Mouse (Mus musculus) large intestine, adult 2 months (tissue): ENCODE measurements around the gene 4930415O20Rik. TPM values are rescaled to one million over a fixed set of nuclear protein-coding genes. Genes with fewer than 3 reads are reported as not detected.
A peak's percentile ranks its signal among the peaks of the same experiment; 100 is the strongest.
"Not testable (repeated sequence)": the region's sequence is repeated elsewhere in the genome, so short reads cannot be mapped to it uniquely, and the experiment has no call there.

Experiments used
- DNase-seq: peaks from one replicate; pipeline ENCODE4 v3.0.0-alpha.2; 2012; ENCODE audit warnings: low read depth, low spot score
- WGBS: fragments of 180-500 bp; shearing (Covaris S2); methylation state at CpG from one replicate; pipeline ENCODE4 v1.1.7; 2018; 5-methylcytosine and 5-hydroxymethylcytosine counted together
- polyA plus RNA-seq: library from polyadenylated mRNA; depleted of rRNA; stranded (reverse); fragments of >200 nt; gene quantifications from 2 replicates; pipeline ENCODE4 v1.2.3, GENCODE M21; 2012

Gene 4930415O20Rik
- polyA plus RNA-seq, 1 experiment = 4.5 TPM

DNA sequence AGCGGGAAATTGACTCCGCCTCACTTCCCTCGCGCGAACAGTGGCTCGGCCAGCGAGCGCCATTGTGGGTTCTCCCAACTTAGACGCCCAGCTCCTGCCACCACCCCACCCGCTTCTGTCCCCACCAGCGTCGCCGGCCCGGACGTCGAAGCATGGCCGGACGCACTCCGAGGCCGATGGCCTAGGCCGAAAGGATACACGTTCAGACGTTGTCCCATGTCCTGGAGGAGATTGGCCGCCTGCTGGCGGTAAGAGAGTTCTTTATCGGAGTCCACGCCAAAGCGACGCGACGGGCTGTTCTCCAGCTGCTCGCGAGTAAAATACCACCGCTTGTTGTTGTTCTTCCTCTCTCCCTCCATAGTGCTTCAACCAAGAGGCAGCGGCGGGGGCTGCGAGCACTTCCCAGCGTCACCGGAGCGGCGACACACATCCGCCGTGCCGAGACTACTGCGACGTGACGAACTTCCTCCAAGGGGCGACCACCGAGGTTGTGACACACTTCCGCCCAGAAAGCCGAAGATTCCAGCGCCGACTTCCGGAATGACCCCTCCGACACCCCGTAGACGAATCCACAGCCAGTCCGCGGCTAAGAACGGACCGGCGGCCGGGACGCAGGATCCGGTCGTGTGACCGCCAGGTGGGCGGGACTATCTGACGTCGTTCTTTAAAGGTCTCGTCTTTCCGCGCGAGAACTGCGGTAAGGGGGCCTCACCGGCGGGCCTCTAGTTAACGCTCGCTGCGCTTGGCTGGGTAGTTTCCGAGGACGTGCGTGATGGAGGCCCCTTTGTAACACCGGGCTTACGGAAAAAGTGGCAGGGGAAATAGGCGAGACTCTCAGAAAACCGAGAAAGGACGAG lies 3.3 kb upstream of the 4930415O20Rik start:
- under 1% methylated on average over 88 of the region's 88 CpGs for WGBS
- peak; percentile 88 for DNase-seq

DNA sequence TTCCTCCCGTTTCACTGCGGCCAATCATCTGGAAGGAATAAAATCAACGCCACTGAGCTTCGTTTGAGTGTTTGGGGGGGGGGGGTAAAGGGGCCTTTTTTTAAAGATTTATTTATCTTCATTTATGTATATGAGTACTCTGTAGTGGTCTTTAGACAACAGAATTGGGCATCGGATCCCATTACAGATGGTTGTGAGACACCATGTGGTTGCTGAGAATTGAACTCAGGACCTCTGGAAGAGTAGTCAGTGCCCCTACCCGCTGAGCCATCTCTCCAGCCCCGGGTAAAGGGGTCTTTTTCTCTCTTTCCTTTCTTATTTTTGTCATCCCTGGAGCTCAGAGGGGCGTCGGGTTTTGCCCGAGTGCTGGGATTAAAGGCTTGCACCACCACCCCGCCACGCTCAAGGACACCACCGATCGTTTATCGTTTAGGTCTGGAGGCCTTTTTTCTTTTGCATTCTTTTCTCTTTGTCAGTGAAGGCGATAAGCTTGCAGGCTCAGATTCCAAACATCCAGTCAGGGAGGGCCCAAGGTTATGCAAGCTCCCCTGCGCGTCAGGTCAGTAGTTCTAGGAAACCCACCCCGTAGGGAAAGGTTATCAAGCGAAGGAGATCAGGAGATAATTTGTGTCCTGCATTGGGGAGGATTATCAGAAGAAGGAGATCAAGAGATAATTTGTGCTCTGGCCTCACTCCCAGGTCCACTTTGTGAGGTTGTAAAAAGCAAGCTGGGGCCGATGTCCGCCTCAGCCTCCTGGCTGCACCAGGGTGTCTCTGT lies 2.4 kb upstream of the 4930415O20Rik start:
- no peak for DNase-seq
- 3% methylated on average over 22 of the region's 22 CpGs for WGBS

DNA sequence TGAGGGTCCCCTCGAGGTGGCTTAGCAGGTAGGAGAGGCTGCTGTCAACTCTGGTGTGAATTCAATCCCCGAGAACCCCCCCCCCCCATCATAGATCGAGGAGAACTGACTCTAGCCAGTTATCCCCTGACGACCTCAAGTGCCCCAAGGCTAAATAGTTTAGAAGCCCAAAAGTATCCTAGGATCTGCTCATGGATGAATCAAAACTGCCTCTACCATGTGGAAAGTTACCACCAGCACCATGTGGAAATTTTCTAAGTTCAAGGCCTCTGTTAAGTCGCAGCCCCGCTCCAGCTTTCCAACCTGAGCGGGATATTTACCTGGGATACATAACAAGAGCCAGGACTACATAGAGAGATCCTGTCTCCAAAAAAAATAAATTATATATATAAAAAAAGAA lies 1.6 kb upstream of the 4930415O20Rik start:
- 60% methylated on average over 7 of the region's 7 CpGs for WGBS
- DNase-seq = no peak

DNA sequence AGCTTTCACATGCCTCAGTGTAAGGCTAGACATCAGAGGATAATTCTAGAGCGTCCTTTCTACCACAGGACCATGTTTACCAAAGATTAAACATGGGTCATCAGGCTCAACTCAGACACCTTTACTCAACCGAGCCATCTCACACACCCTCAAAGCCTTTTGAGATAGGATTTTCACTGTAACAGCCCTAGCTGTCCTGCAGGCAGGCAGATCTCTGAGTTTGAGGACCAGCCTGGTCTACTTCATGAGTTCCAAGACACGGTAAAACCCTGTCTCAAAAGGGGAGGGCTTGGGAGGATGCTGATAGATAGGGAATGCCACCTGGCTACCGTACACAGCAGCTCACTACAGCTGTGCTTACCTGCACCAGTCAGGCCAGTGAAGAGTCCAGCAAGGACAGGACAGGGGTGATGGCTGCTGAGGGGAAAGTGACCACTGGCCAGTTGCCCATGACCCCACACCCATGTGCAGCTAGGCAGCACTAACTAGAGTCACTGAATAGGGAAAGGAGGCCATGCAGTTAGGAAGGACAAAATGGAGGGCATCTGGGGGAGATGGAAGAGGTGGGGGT lies 924 bp upstream of the 4930415O20Rik start:
- 65% methylated on average over 4 of the region's 4 CpGs for WGBS

DNA sequence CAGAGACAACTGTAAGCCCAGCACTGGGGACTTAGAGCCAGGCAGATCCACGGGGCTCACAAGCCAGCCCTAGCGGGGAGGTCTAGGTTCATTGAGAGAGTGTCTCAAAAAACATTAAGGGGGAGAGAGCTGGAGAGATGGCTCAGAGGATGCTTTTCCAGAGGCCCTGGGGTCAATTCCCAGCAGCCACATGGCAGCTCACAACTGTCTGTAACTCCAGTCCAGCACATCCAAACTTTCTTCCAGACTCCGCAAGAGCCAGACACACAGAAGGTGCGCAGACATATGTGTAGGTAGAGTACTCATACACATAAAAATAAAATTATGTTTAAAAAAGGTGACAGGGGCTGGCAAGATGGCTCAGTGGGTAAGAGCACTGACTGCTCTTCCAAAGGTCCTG lies 2.5 kb downstream of the 4930415O20Rik start:
- WGBS = 85% methylated on average over 4 of the region's 4 CpGs
- DNase-seq = no peak

More for the DNA sequence above, 924 bp upstream of the 4930415O20Rik start:
- DNase-seq = no peak

DNA sequence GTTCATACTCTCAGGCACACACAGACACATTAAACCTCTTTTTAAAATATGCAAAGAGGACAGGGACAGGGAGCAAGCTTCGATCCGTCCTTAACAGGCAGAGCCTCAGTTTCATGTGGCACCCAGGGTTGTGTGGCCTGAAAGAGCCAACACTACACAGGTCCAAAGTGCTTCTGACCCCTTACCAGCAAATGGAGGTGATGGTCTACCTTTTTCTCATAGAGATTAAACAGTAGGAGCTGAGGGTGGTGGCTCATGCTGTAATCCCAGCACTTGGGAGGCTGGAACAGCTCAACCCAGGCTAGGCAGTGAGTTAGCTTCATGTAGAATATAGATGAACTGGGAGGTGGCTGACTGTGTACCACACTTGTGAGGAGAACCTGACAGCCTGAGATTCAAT lies 8.5 kb downstream of the 4930415O20Rik start:
- WGBS = 94% methylated on average over 2 of the region's 2 CpGs
- no peak for DNase-seq

DNA sequence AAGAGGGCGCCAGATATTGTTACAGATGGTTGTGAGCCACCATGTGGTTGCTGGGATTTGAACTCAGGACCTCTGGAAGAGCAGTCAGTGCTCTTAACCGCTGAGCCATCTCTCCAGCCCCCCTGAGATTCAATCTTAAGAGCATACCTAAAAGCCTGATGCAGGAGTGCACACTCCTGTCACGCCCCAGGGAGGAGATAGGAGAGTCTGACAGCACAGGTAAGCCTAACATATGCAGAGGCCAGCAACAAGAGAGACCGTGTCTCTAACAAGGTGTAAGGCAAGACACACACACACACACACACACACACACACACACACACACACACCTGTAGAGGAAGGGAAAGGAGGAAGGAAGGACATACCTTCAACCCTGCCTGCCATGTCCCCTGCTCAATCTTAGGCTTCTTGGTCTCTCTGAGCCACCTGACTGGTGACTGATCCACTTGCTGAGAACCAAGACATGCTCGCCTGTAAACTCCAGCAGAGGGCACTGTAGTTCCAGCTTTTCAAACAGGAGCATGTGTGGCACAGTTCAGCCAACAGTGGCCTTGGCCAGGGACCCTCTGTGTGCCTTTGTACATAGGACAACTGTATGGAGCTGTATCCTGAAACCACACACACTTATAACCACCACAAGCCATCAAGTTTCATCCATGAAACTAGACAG lies 9.1 kb downstream of the 4930415O20Rik start:
- peak; percentile 82 for DNase-seq
- WGBS = 22% methylated on average over 4 of the region's 5 CpGs

DNA sequence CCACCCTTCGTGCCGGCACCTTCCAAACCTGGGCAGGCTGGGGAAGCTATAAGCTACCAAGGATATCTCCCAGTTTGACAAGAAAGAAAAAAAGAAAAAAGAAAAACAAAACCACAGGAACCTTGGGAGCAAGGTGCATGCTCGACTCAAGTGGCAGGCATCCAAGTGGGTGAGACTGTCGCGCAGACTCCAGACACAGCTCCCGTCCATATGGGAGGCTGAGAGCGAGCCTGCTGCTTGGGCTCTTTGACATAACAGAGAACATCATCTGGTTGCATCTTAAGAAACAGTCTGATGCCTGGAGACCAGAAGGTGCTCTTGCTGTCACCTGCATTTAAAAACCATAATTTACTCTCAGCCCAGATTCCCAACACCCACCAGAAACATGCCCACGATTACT lies 11.6 kb downstream of the 4930415O20Rik start:
- 28% methylated on average over 8 of the region's 8 CpGs for WGBS
- no peak for DNase-seq

DNA sequence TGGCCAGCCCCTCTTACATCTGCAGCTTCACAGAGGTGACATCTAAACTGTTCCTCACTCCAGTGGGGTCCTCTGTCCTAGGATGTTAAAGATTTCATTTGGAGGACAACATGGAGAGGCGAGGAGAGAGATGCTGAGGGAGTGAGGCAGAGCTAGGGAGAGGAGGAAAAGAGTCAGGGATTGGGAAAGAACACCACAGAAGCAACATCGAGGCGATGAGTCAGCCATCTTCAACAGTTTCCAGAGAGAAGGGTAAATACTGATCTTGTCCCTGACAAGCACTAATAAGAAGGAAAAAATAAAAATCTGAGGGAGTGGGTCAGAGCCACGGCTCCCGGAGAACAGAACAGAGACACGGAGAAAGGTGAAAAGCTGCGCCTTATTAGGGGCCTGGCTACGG lies 12.2 kb downstream of the 4930415O20Rik start:
- WGBS = 64% methylated on average over 8 of the region's 8 CpGs
- DNase-seq = no peak

DNA sequence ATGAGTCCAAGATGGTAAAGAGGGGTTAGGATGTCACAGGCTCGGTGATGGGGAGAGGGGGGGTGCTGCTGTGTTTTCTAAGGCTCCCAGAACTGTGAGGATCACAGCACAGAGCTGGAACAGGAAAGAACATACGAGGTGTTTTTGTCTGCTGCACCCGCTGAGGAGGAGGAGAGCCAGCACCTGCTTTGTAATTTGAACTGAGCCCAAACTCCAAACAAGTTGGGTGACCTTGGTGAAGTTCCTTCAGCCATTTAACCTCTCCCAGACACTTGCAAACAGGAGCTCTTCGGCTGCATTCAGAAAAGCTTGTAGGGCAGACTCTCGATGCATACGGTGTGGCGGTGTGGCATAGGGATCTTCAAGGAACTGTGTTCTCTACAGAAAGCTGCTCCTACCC lies 14.6 kb downstream of the 4930415O20Rik start:
- 28% methylated on average over 7 of the region's 7 CpGs for WGBS
- DNase-seq = no peak

DNA sequence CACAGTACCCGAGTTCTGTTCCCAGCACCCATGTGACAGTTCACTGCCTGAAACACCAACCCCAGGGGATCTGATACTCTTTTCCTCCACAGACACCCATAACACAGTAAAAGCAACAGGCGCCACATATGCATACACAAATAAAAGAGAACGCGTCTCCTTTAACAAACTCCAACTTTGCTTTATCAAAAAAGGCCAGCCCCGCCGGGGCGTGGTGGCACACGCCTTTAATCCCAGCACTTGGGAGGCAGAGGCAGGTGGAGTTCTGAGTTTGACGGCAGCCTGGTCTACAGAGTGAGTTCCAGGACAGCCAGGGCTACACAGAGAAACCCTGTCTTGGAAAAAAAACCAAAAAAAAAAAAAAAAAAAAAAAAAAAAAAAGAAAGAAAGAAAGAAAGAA lies 15.3 kb downstream of the 4930415O20Rik start:
- not testable (repeated sequence) for DNase-seq
- 31% methylated on average over 9 of the region's 9 CpGs for WGBS

DNA sequence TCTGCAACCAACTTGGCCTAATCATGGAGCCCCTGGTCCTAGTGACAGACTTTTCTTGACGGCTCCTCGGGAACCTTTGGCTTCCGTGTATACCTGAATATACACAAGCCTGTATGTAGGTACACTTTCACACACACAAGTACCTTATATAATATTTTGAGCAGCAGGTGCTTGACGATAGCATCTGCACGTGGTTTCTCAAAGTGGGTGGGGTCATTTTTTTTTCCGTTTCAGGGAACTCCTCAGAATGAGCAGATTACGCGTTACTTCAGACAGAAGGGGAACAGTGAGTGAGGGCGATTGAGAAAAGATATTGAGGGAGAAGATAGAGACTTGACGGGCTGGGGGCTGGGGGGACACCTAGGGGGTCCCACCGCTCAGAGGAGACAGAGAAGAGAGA lies 16.9 kb downstream of the 4930415O20Rik start:
- DNase-seq = no peak
- 44% methylated on average over 11 of the region's 11 CpGs for WGBS

DNA sequence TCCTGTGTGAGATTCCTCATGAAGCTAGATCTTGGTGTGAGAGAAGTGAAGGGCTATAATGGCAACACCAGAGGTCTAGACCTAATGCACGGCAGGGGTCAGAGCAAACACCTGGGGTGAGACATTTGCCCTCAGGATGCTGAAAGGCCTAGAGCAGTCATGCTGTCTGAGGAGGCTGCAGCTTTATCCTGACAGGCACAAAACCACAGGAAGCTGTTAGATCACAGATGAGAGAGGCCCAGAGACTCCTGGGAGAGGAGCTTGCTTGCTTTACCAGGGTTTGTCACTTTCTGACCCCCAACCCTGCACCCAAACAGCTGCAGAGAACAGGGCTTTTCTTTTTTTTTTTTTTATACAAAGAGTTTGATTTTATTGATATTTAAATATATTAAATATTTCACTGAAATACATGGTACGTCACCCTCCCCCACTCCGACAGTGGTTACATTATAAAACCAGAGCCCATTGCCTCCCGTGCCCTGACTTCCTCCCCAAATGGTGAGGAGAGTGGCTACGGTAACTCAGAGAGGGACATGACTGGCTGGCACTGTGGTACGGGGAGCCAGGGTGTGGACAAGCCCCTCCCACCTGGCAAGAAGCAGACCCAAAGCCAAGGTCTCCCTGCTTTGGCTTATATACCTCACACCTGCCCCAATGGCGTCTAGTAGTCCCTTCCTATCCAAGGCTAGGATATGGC lies 19.0 kb downstream of the 4930415O20Rik start:
- WGBS = 37% methylated on average over 7 of the region's 7 CpGs
- no peak for DNase-seq

DNA sequence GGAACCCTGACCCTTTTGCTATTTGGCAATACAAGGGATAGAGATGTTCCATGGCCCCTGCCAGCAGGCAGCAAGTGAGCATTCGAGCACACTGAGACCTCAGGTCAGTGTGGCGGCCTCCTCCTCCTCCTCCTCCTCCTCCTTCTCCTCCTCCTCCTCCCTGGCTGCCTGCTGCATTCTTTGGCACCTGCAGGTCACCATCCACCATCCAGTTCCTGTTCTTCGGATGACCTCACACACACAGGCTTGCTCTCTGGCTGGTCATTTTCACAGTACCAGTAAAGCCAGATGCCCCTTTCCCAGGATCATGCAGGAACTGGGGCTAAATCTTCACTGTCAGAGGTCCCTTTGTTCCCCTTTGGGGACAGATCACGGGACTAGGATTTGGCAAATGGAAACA lies 20.6 kb downstream of the 4930415O20Rik start:
- no peak for DNase-seq
- WGBS = 58% methylated on average over 4 of the region's 4 CpGs

DNA sequence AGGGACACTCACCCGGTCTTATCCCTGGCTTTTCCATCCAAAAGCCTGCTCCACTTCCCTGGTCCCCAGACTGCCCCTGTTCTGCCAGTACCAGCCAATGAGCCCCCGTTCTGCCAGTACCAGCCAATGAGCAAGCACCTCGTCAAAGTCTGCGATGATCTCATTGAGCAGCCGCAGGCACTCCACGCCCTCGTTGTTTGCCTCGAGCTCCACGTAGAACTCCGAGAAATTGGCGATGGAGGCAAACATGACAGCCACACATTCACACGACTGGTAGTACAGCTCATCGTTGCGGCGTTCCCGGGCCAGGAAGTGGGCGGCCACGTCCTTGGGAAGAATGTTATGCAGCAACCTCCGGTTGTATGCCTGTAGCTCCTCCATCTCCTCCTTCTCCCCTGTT lies 23.4 kb downstream of the 4930415O20Rik start:
- DNase-seq = no peak
- 71% methylated on average over 19 of the region's 19 CpGs for WGBS

DNA sequence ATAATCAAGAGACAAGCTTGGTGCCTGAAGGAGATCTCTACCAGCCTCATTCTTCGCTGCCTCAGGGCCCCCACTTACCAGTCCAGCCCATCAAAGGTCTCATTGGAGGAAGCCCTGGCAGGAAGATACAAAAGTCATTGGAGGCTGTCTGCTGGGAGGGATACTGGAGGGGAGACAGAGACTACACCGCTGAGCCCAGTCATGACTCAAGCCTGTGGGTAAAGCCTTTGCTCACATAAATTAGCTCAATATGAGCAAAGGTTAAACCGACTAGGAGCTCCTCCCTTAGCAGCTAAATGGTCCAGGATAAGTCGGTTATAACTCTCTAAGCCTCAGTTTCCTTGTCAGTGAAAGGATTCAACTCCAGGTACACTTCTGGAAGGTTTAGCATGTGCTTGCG lies 24.2 kb downstream of the 4930415O20Rik start:
- no peak for DNase-seq
- 48% methylated on average over 5 of the region's 5 CpGs for WGBS

DNA sequence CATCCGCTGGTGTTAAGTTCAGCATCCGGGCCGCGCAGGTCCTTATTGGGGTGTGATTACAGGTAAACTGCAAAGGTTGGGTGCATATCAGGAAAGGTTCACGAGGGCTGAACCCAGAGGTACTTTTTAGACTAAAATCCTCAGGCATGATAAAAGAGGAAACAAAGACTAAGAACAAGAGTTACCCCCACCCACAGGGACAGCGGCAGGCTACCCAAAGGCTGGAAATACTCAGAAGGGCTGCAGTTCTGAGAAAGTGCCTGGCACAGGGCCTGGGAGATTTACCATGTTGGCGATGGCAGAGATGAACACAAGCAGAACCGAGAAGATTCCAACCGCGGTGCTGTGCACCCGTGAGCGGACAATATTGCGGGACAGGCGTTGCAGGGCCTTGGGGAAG lies 25.8 kb downstream of the 4930415O20Rik start:
- no peak for DNase-seq
- 85% methylated on average over 14 of the region's 14 CpGs for WGBS

DNA sequence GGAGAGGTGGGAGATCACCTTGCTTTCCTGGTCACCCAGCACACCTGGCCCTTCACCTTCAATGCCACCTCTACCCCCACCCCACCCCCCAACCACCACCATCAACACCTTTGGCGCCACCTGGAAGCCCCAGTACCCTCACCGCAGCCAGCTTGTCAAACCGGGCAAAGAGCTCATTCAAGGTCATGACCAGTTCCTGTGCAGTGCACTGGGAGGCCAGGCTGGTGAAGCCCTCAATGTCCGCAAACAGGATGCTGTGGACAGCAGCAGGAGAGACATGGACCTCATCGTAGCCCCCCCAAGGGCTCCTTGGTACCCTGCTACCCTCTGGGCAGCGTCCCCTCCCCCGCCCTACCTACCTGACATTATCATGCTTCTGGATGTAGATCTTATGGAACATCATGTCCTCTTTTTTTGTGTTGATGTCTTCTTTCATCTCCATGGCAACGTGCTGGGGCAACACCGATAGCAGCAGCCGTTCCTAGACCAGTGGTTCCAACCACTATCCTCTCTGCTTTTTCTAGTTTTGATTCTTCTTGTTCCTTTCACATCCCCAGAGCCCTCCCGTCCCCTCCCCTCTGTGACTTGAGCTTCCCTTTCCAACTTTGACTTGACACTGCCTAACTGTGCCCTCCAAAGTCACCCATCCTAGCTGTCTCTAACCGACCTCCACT lies 29.4 kb downstream of the 4930415O20Rik start:
- DNase-seq = no peak
- 76% methylated on average over 12 of the region's 12 CpGs for WGBS

DNA sequence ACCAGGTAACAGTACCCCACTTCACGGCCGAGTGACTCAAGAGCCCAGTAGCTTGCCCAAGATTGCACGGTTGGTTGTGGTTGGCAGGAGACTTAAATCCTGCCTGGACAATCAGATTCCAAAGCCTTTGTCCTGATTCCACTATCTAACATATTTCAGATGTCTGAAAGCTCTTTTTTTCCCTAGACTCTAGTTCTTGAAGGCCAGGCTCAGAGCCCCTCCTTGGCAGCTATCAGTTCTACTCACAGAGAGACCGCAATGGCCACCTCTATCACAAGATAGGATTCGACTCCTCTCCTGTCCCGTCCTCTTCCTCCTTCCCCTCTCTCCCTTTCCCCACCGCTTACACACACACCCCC lies 31.0 kb downstream of the 4930415O20Rik start:
- no peak for DNase-seq
- 20% methylated on average over 7 of the region's 7 CpGs for WGBS
